12 mouse cellular contexts compared by ENCODE assay signal in genomic region chr10:79910556-79910955, GRCm38 (mm10). TPM values are rescaled to one million over a fixed set of nuclear protein-coding genes. Genes with fewer than 3 reads are reported as not detected.
DNase-seq lines count a peak whose midpoint lies in the region; ATAC-seq lines count a peak whose summit lies in the region.
"Had no signal": no experiment of that assay in that cellular context is flagged by ENCODE, and none has a peak within 500 bp of the region (broad histone marks: within the 10 kb centered on the region; RNA-seq: fewer than 3 reads in every experiment).

Gene Gm26602 (plus strand): TSS chr10:79910856.

- no peak for DNase-seq in kidney, postnatal 10 days
- DNase-seq in testis, postnatal 10 days (ENCODE audit: low spot score): no peak
- no peak for DNase-seq in left cerebral cortex, postnatal 14 days (ENCODE audit: low spot score in 2 of 2)
- no peak for DNase-seq in adrenal gland, adult 8-10 months
- DNase-seq: cerebellum, postnatal 10 days had no signal

- no peak within 1 kb of the TSS for H3K4me2 ChIP-seq in kidney, embryonic 15.5 days
- H3K4me2 ChIP-seq in embryonic facial prominence, embryonic 15.5 days (replicated peaks): no peak within 1 kb of the TSS
- no peak within 1 kb of the TSS for H3K4me2 ChIP-seq in hindbrain, embryonic 15.5 days
- H3K4me2 ChIP-seq in midbrain, embryonic 16.5 days (ENCODE audit: low read length): no peak within 1 kb of the TSS

- H3K4me1 ChIP-seq in kidney, embryonic 15.5 days: peaks cover 40% of the 10 kb centered on the region
- peaks cover 40% of the 10 kb centered on the region for H3K4me1 ChIP-seq in embryonic facial prominence, embryonic 15.5 days
- peaks cover 31% of the 10 kb centered on the region for H3K4me1 ChIP-seq in hindbrain, embryonic 15.5 days (replicated peaks)
- H3K4me1 ChIP-seq in midbrain, embryonic 16.5 days (ENCODE audit: control insufficient read depth, insufficient read depth, low read length): peaks cover 18% of the 10 kb centered on the region

- ATAC-seq in kidney, embryonic 15.5 days (replicated peaks; ENCODE audit: low FRiP score): no peak
- ATAC-seq in embryonic facial prominence, embryonic 15.5 days (ENCODE audit: insufficient number of reproducible peaks, low FRiP score, low TSS enrichment, low read depth): no peak
- ATAC-seq in hindbrain, embryonic 15.5 days (ENCODE audit: low FRiP score, low read depth): no peak
- no peak for ATAC-seq in midbrain, embryonic 16.5 days

- no peaks in the 10 kb centered on the region for H3K9me3 ChIP-seq in kidney, embryonic 15.5 days (replicated peaks)
- no peaks in the 10 kb centered on the region for H3K9me3 ChIP-seq in embryonic facial prominence, embryonic 15.5 days (replicated peaks)
- no peaks in the 10 kb centered on the region for H3K9me3 ChIP-seq in hindbrain, embryonic 15.5 days
- no peaks in the 10 kb centered on the region for H3K9me3 ChIP-seq in midbrain, embryonic 16.5 days (replicated peaks; ENCODE audit: control insufficient read depth, low read length, poor library complexity, severe bottlenecking)

- H3K36me3 ChIP-seq in kidney, embryonic 15.5 days: peaks cover 45% of the 10 kb centered on the region
- H3K36me3 ChIP-seq in embryonic facial prominence, embryonic 15.5 days: peaks cover 32% of the 10 kb centered on the region
- peaks cover 15% of the 10 kb centered on the region; the same call in 1 of the 2 replicates for H3K36me3 ChIP-seq in hindbrain, embryonic 15.5 days
- peaks cover 16% of the 10 kb centered on the region; the same call in 1 of the 2 replicates for H3K36me3 ChIP-seq in midbrain, embryonic 16.5 days (ENCODE audit: control insufficient read depth, insufficient read depth, low read length)

- WGBS in kidney, embryonic 15.5 days: 91% methylated on average over 4 of the region's 4 CpGs
- WGBS in embryonic facial prominence, embryonic 15.5 days: 92% methylated on average over 4 of the region's 4 CpGs
- 96% methylated on average over 4 of the region's 4 CpGs for WGBS in hindbrain, embryonic 15.5 days
- 97% methylated on average over 4 of the region's 4 CpGs for WGBS in midbrain, embryonic 16.5 days

- no peak within 1 kb of the TSS for H3K4me3 ChIP-seq in kidney, embryonic 15.5 days (replicated peaks)
- no peak within 1 kb of the TSS for H3K4me3 ChIP-seq in embryonic facial prominence, embryonic 15.5 days (replicated peaks)
- H3K4me3 ChIP-seq in hindbrain, embryonic 15.5 days: no peak within 1 kb of the TSS
- no peak within 1 kb of the TSS for H3K4me3 ChIP-seq in midbrain, embryonic 16.5 days (ENCODE audit: low read depth, low read length)
- H3K4me3 ChIP-seq: myocyte had no signal

- H3K27ac ChIP-seq in kidney, embryonic 15.5 days: 0 out of 2 replicates have a peak within 1 kb of the TSS, but pooled peaks have one; percentile 78
- H3K27ac ChIP-seq in embryonic facial prominence, embryonic 15.5 days (replicated peaks): peak within 1 kb of the TSS; percentile 99
- H3K27ac ChIP-seq in hindbrain, embryonic 15.5 days (replicated peaks): peak within 1 kb of the TSS; percentile 100
- peak within 1 kb of the TSS; percentile 99 for H3K27ac ChIP-seq in midbrain, embryonic 16.5 days (ENCODE audit: low read length)

- H3K27me3 ChIP-seq in kidney, embryonic 15.5 days: no peaks in the 10 kb centered on the region
- H3K27me3 ChIP-seq in embryonic facial prominence, embryonic 15.5 days: no peaks in the 10 kb centered on the region
- H3K27me3 ChIP-seq in hindbrain, embryonic 15.5 days: no peaks in the 10 kb centered on the region
- no peaks in the 10 kb centered on the region for H3K27me3 ChIP-seq in midbrain, embryonic 16.5 days (ENCODE audit: control insufficient read depth, insufficient read depth, low read depth, low read length)

- no peak within 1 kb of the TSS for H3K9ac ChIP-seq in kidney, embryonic 15.5 days
- no peak within 1 kb of the TSS for H3K9ac ChIP-seq in embryonic facial prominence, embryonic 15.5 days
- H3K9ac ChIP-seq in hindbrain, embryonic 15.5 days: no peak within 1 kb of the TSS
- no peak within 1 kb of the TSS; the same call in 1 of the 2 replicates for H3K9ac ChIP-seq in midbrain, embryonic 16.5 days (ENCODE audit: low read depth, low read length)

- intact Hi-C loops in left cerebral cortex, postnatal 14 days (cut with DNase I): no loop called here

RNA-seq across cellular contexts. Expression of gene Gm26602, which starts in this region (rescaled TPM):
- 0.96 and 14.1 TPM in 2 replicates for polyA plus RNA-seq in kidney, embryonic 15.5 days (2015; fragmentation: Nextera tagmentation; extraction: Ambion mirVana)
- polyA plus RNA-seq in embryonic facial prominence, embryonic 15.5 days (2015; fragmentation: Nextera tagmentation; extraction: Ambion mirVana): 5.2 TPM in 1 of 2 replicates, not detected in the other
- polyA plus RNA-seq in hindbrain, embryonic 15.5 days (2015; fragmentation: Nextera tagmentation; extraction: Ambion mirVana): 3.0 TPM in 1 of 2 replicates, not detected in the other
- 2.6 and 13.4 TPM in 2 replicates for polyA plus RNA-seq in midbrain, embryonic 16.5 days (2015; fragmentation: Nextera tagmentation; extraction: Ambion mirVana)
- not detected for total RNA-seq in left cerebral cortex, postnatal 14 days (2021)
- not detected for total RNA-seq in adrenal gland, adult 8-10 months (2022)
- polyA plus RNA-seq: gonadal fat pad, adult 2 months; large intestine, adult 2 months; myocyte had no signal
